Mouse (Mus musculus) liver, embryonic 14.5 days (tissue): Measurements from ENCODE around the gene Rab3il1.

ENCODE experiments used
- CTCF ChIP-seq: IDR thresholded peaks from 2 replicates; pipeline ENCODE4 v1.5.1; 2016; ENCODE audit warnings: antibody characterized with exemption, low read depth, control low read depth
- EP300 ChIP-seq: IDR thresholded peaks from 2 replicates; pipeline ENCODE4 v1.6.1; 2016; ENCODE audit warnings: antibody characterized with exemption, low read depth

GRCm38 (mm10) chr19:10055783-10056660 is 54.6 kb downstream of the Rab3il1 start:
- TF ChIP-seq CTCF, result no peak
- TF ChIP-seq EP300, result no peak
